Mouse (Mus musculus) small intestine, adult 2 months (tissue): ENCODE measurements around the gene Golga2.

Experiments
- CTCF ChIP-seq: fragments of 200-500 bp; IDR thresholded peaks from 2 replicates; pipeline ENCODE4 v1.5.1; 2012; ENCODE audit warnings: low read depth, mild to moderate bottlenecking, control low read depth, inconsistent platforms, low read length, moderate library complexity, mixed read lengths; ENCODE audit not compliant: insufficient replicate concordance, insufficient read length; ENCODE audit errors: extremely low read depth
- POLR2A ChIP-seq: fragments of 200-500 bp; IDR thresholded peaks from 2 replicates; pipeline ENCODE4 v1.6.1; 2012; ENCODE audit warnings: low read depth, mild to moderate bottlenecking, control low read depth, inconsistent platforms, low read length, moderate library complexity

GRCm38 (mm10) chr2:32294348-32294747 lies 7.2 kb downstream of the Golga2 start:
- TF ChIP-seq CTCF (no peak), POLR2A (no peak)
